Mouse (Mus musculus): ENCODE measurements around the gene Ubtf. TPM values are rescaled to one million over a fixed set of nuclear protein-coding genes. Genes with fewer than 3 reads are reported as not detected.

The Ubtf gene
- polyA plus RNA-seq, 1 experiment from 2014 or later, result 75.5 TPM

- peak; percentile 23 for ATAC-seq (replicated peaks; ENCODE audit: low FRiP score, low read depth)
- no peak for TF ChIP-seq CTCF (IDR thresholded peaks at IDR 0.05; ENCODE audit: low read depth)
- Histone ChIP-seq H3K27me3 (ENCODE audit: insufficient read depth, low read length) (no peaks in the 10 kb centered on the region), H3K4me1 (replicated peaks; ENCODE audit: insufficient read depth, low read length) (0 out of 2 replicates have a peak, but pooled peaks cover 3% of the 10 kb centered on the region), H3K4me3 (replicated peaks; ENCODE audit: low read depth, low read length) (peak overlapping the region; percentile 99), H3K27ac (peak overlapping the region; percentile 99), H3K4me2 (ENCODE audit: low read length) (peak overlapping the region; percentile 82), H3K9ac (ENCODE audit: low read depth, low read length) (peak overlapping the region; percentile 97), H3K9me3 (replicated peaks; ENCODE audit: low read length) (no peaks in the 10 kb centered on the region), H3K36me3 (ENCODE audit: insufficient read depth, low read length) (peaks cover 24% of the 10 kb centered on the region)
- DNase-seq (ENCODE audit: low spot score), result peak; percentile 78
- WGBS, result 0% methylated on average over 52 of the region's 87 CpGs
Observed at GRCm38 (mm10) chr11:102317298-102317900, 2.1 kb downstream of the Ubtf start.

GRCm38 (mm10) chr11:102316572-102317297 lies 2.8 kb downstream of the Ubtf start:
- peak; percentile 23 for ATAC-seq (replicated peaks; ENCODE audit: low FRiP score, low read depth)
- 0 out of 2 replicates have a peak, but pooled peaks cover 3% of the 10 kb centered on the region for H3K4me1 ChIP-seq (replicated peaks; ENCODE audit: insufficient read depth, low read length)
- H3K27ac ChIP-seq, result peak overlapping the region; percentile 99
- H3K9me3 ChIP-seq (replicated peaks; ENCODE audit: low read length), result no peaks in the 10 kb centered on the region
- H3K4me2 ChIP-seq (ENCODE audit: low read length), result peak overlapping the region; percentile 82
- peak overlapping the region; percentile 97 for H3K9ac ChIP-seq (ENCODE audit: low read depth, low read length)
- H3K4me3 ChIP-seq (replicated peaks; ENCODE audit: low read depth, low read length), result peak overlapping the region; percentile 99
- H3K36me3 ChIP-seq (ENCODE audit: insufficient read depth, low read length), result peaks cover 30% of the 10 kb centered on the region
- DNase-seq (ENCODE audit: low spot score), result peak; percentile 92
- under 1% methylated on average over 32 of the region's 80 CpGs for WGBS
- H3K27me3 ChIP-seq (ENCODE audit: insufficient read depth, low read length), result no peaks in the 10 kb centered on the region
- no peak for TF ChIP-seq CTCF (IDR thresholded peaks at IDR 0.05; ENCODE audit: low read depth)

DNA sequence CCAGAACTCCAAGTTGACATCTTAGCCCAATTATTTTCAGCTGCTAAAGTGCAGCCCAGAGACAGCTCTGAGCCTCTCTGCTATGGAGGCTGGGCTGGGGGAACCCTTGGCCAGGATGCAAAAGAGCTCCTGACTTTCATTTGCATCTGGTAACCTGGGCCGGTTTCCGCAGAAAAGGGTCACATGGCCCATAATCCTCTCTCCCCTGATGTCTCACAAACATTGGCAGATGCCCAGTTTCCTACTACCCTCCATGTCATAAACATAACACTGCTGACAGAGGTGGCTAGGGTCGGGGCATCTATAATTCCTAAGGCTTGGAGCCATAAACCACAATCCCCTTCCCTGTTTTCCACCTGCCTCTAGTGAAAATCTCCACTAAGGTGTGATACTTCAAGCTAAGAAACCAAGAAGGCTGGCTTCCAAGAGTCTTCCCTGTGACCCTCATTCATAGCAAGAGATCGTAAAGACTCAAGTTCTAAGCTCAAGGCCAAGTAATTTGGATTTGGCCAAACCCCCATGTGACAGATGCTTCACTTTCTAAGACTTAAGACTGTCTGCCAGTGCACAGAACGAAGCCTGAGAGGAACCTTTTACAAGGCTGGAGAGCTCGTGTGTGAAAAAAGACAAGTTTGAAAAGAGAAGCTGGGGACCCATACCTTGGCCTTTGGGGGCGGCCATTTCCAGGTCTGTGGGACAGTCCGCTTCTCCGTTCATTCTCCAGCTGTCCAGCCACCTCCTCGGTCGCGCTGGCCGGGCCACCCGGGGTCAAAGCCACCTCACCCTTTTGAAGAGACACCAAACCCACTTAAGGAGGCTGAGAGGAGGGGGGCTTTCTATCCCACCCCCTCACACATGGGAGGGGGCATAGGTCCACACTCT lies 3.6 kb downstream of the Ubtf start:
- DNase-seq (ENCODE audit: low spot score), result no peak
- peak overlapping the region; percentile 99 for H3K27ac ChIP-seq

DNA sequence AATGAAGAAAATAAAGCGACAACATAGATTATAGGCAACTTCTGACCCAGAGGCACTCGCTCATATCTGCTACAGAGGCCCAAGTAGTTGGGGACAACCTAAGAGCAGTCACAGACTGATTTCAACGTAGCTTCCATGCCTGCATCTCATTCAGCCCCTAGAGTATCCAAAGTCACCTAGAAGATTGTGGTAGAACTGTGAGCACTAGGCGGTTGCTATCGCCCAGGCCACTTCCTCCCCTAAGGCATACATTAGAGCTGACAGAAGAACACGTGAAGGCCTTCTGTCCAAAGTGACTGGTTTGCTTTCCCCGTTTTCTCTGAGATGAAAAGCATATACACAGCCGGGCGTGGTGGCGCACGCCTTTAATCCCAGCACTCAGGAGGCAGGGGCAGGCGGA lies 5.2 kb downstream of the Ubtf start:
- no peak for TF ChIP-seq CTCF (IDR thresholded peaks at IDR 0.05; ENCODE audit: low read depth)
- Histone ChIP-seq H3K36me3 (ENCODE audit: insufficient read depth, low read length) (peaks cover 36% of the 10 kb centered on the region), H3K4me3 (replicated peaks; ENCODE audit: low read depth, low read length) (no peak overlapping the region), H3K4me1 (replicated peaks; ENCODE audit: insufficient read depth, low read length) (peaks cover 14% of the 10 kb centered on the region; the same call in 1 of the 2 replicates), H3K9me3 (replicated peaks; ENCODE audit: low read length) (no peaks in the 10 kb centered on the region), H3K27me3 (ENCODE audit: insufficient read depth, low read length) (no peaks in the 10 kb centered on the region), H3K27ac (no peak overlapping the region), H3K4me2 (ENCODE audit: low read length) (no peak overlapping the region), H3K9ac (ENCODE audit: low read depth, low read length) (no peak overlapping the region)
- ATAC-seq (replicated peaks; ENCODE audit: low FRiP score, low read depth) (no peak), DNase-seq (ENCODE audit: low spot score) (no peak)
- WGBS, result 90% methylated on average over 12 of the region's 12 CpGs

More for the DNA sequence above, 3.6 kb downstream of the Ubtf start:
- no peak for ATAC-seq (replicated peaks; ENCODE audit: low FRiP score, low read depth)
- H3K4me3 ChIP-seq (replicated peaks; ENCODE audit: low read depth, low read length), result peak overlapping the region; percentile 99
- H3K27me3 ChIP-seq (ENCODE audit: insufficient read depth, low read length), result no peaks in the 10 kb centered on the region
- peaks cover 5% of the 10 kb centered on the region; the same call in 1 of the 2 replicates for H3K4me1 ChIP-seq (replicated peaks; ENCODE audit: insufficient read depth, low read length)
- WGBS, result 15% methylated on average over 14 of the region's 14 CpGs
- TF ChIP-seq CTCF (IDR thresholded peaks at IDR 0.05; ENCODE audit: low read depth), result no peak
- peak overlapping the region; percentile 97 for H3K9ac ChIP-seq (ENCODE audit: low read depth, low read length)
- H3K9me3 ChIP-seq (replicated peaks; ENCODE audit: low read length), result no peaks in the 10 kb centered on the region
- H3K4me2 ChIP-seq (ENCODE audit: low read length), result peak overlapping the region; percentile 82
- peaks cover 30% of the 10 kb centered on the region for H3K36me3 ChIP-seq (ENCODE audit: insufficient read depth, low read length)

GRCm38 (mm10) chr11:102312586-102312985 lies 7.0 kb downstream of the Ubtf start:
- Histone ChIP-seq H3K36me3 (ENCODE audit: insufficient read depth, low read length) (peaks cover 42% of the 10 kb centered on the region), H3K27ac (no peak overlapping the region), H3K4me2 (ENCODE audit: low read length) (no peak overlapping the region), H3K9me3 (replicated peaks; ENCODE audit: low read length) (no peaks in the 10 kb centered on the region), H3K4me1 (replicated peaks; ENCODE audit: insufficient read depth, low read length) (peaks cover 16% of the 10 kb centered on the region; the same call in 1 of the 2 replicates), H3K9ac (ENCODE audit: low read depth, low read length) (no peak overlapping the region), H3K27me3 (ENCODE audit: insufficient read depth, low read length) (no peaks in the 10 kb centered on the region), H3K4me3 (replicated peaks; ENCODE audit: low read depth, low read length) (no peak overlapping the region)
- ATAC-seq (replicated peaks; ENCODE audit: low FRiP score, low read depth) (no peak), DNase-seq (ENCODE audit: low spot score) (no peak)
- TF ChIP-seq CTCF (IDR thresholded peaks at IDR 0.05; ENCODE audit: low read depth), result no peak
- 85% methylated on average over 6 of the region's 6 CpGs for WGBS

- H3K4me1 ChIP-seq (replicated peaks; ENCODE audit: insufficient read depth, low read length), result peaks cover 16% of the 10 kb centered on the region; the same call in 1 of the 2 replicates
- DNase-seq (ENCODE audit: low spot score) (no peak), ATAC-seq (replicated peaks; ENCODE audit: low FRiP score, low read depth) (no peak)
- H3K4me3 ChIP-seq (replicated peaks; ENCODE audit: low read depth, low read length), result no peak overlapping the region
- H3K27ac ChIP-seq, result no peak overlapping the region
- no peak overlapping the region for H3K9ac ChIP-seq (ENCODE audit: low read depth, low read length)
- no peak overlapping the region for H3K4me2 ChIP-seq (ENCODE audit: low read length)
- peaks cover 48% of the 10 kb centered on the region for H3K36me3 ChIP-seq (ENCODE audit: insufficient read depth, low read length)
- no peaks in the 10 kb centered on the region for H3K27me3 ChIP-seq (ENCODE audit: insufficient read depth, low read length)
- no peaks in the 10 kb centered on the region for H3K9me3 ChIP-seq (replicated peaks; ENCODE audit: low read length)
- TF ChIP-seq CTCF (IDR thresholded peaks at IDR 0.05; ENCODE audit: low read depth), result no peak
- WGBS, result 82% methylated on average over 4 of the region's 4 CpGs
Observed at GRCm38 (mm10) chr11:102311966-102312365, 7.6 kb downstream of the Ubtf start.
